Mouse (Mus musculus) ES-E14 (cell line): Measurements from ENCODE around the gene Nrip2.

Source experiments
- CHD2 ChIP-seq: IDR thresholded peaks from 2 replicates; pipeline ENCODE4 v1.6.1; 2014; ENCODE audit warnings: mild to moderate bottlenecking, low read depth, low read length, inconsistent platforms
- HCFC1 ChIP-seq: IDR thresholded peaks from 2 replicates; pipeline ENCODE4 v1.6.1; 2012; ENCODE audit warnings: low read length, inconsistent platforms, borderline replicate concordance; ENCODE audit not compliant: insufficient read depth
- MAFK ChIP-seq: IDR thresholded peaks from 2 replicates; pipeline ENCODE4 v1.6.1; 2014; ENCODE audit warnings: mild to moderate bottlenecking, low read depth, low read length, inconsistent platforms; ENCODE audit not compliant: insufficient read depth
- ZC3H11A ChIP-seq: IDR thresholded peaks from 2 replicates; pipeline ENCODE4 v1.6.1; 2012; ENCODE audit warnings: low read depth, mild to moderate bottlenecking, inconsistent platforms, low read length, borderline replicate concordance
- ZNF384 ChIP-seq: IDR thresholded peaks from 2 replicates; pipeline ENCODE4 v1.6.1; 2012; ENCODE audit warnings: low read depth, low read length, inconsistent platforms

- TF ChIP-seq HCFC1, result no peak
- no peak for TF ChIP-seq CHD2
- no peak for TF ChIP-seq ZNF384
- no peak for TF ChIP-seq ZC3H11A
- no peak for TF ChIP-seq MAFK
These were observed 507 bp downstream of the Nrip2 start for GRCm38 (mm10) chr6:128399421-128400185.
